Mouse (Mus musculus): Measurements from ENCODE around the gene Aif1. TPM values are rescaled to one million over a fixed set of nuclear protein-coding genes. Genes with fewer than 3 reads are reported as not detected.
A peak's percentile ranks its signal among the peaks of the same experiment; 100 is the strongest.
"Not testable (repeated sequence)": the region's sequence is repeated elsewhere in the genome, so short reads cannot be mapped to it uniquely, and the experiment has no call there.

The Aif1 gene
- total RNA-seq, 2 experiments from 2014 or later = 10.3 to 10.5 TPM

GRCm38 (mm10) chr17:35152121-35152520 lies 23.7 kb downstream of the Aif1 start:
- no peak for DNase-seq (ENCODE audit: low spot score in 2 of 2)

DNA sequence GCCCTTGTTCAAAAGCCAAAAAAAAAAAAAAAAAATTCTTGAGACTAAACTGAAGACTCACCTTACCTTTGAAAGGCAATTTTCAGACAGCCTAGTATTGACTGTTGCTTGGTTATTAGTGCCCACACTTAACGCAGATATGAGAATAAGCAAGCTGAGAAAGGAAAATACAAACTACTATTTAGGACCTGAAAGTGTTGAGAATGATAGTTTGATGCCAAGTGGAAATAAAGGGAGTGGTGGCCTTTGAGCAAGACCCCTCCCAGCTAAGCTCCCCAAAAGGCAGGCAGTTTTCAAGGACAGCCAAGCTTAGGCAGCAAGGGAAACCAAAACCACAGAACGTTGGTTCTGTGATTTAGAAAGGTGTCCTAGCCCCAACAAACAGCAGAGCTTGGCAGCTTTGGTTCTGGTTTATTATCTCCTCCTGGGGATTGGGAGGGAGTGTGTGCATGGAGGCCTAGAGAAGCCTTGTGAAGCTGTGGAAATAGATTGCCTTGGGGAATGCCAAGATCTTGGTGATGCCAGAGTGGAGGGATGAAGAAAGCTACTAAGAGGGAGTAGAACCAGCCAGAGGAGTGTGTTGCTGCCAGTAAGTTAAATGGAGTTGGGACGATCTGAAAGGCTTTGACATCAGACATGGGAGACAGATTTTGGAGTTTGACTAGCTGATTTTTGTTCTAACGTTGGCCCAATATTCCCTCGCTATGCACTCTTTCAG lies 27.8 kb downstream of the Aif1 start:
- DNase-seq (ENCODE audit: low spot score in 2 of 2) = no peak

DNA sequence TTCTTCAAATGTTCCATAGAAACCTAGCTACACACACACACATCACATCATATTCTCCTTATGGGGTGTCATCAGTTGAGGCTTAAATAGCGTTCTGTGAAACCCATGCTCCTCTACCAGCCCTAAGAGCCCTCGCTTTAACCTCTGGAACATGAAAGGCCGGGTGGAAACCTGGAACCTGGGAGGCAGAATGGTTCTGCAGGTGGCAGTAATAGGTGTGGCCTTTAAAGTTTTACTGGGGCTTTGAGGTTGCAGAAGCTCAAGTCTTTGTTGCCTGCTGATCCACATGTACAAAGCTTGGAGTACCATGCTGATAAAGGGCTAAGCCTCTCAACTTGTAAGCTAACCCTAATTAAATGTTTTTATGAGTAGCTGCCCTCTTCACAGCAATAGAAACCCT lies 28.5 kb downstream of the Aif1 start:
- no peak for DNase-seq (ENCODE audit: low spot score in 2 of 2)

DNA sequence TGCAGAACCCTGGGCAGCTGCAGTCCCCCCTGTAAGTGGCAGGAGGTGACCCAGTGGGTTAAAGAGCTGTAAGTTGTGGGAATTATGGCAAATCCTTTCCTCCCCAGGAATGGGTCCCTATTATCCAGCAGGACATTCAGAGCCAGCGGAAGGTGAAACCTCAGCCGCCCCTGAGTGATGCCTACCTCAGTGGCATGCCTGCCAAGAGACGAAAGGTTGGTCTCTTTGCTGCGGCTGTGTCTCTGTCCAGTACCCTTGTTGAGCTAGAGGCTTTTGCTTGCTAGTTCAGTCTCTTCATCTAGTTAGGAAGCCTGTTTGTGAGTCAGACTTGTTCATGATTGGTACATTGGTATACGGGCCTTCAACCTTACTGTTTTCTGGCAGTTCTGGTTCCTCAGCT lies 29.7 kb downstream of the Aif1 start:
- DNase-seq (ENCODE audit: low spot score in 2 of 2) = no peak

DNA sequence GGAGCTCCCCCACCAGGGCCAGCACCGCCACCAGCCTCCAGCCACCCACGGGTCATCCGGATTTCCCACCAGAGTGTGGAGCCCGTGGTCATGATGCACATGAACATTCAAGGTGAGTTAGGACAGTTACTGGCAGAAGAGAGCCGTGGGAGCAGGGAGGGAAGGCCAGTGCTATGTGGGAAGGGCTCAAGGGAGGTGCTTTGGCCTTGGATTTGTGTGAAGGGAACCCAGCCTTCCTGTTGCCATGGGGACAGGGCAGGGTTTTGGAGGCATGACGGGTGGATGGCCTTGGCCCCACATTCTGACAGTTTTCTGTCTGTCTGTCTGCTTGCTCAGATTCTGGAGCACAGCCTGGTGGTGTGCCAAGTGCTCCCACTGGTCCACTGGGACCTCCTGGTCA lies 33.9 kb downstream of the Aif1 start:
- no peak for DNase-seq (ENCODE audit: low spot score in 2 of 2)

- no peak for DNase-seq (ENCODE audit: low spot score in 2 of 2)
Observed at GRCm38 (mm10) chr17:35140490-35140996, 35.3 kb downstream of the Aif1 start.

DNA sequence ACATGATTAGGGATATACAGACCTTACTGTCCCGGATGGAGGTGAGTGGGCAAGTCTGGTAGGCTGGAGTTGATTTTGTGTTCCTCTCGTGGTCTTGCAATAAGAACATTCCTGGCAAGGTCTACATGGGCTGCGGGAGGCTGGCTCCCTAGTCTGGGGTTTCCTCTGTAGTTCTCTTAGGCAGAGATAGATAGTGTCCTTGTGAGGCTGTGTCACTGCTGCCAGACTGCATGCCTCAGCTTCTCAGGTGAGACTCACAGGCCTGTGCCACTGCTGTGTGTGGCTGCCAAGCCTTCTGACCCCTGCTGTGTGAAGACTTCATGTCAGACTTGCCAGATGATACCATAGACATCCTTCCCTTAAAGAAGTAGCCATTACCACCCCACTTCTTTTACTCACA lies 36.6 kb downstream of the Aif1 start:
- no peak for DNase-seq (ENCODE audit: low spot score in 2 of 2)

- no peak for DNase-seq (ENCODE audit: low spot score in 2 of 2)
Observed at GRCm38 (mm10) chr17:35135591-35136320, 40.1 kb downstream of the Aif1 start.

GRCm38 (mm10) chr17:35134801-35135590 lies 40.9 kb downstream of the Aif1 start, which contains the start of gene Bag6:
Gene Bag6 (plus strand): TSS chr17:35135178.
- DNase-seq (ENCODE audit: low spot score in 2 of 2) = peak; percentile 95 to 97

DNA sequence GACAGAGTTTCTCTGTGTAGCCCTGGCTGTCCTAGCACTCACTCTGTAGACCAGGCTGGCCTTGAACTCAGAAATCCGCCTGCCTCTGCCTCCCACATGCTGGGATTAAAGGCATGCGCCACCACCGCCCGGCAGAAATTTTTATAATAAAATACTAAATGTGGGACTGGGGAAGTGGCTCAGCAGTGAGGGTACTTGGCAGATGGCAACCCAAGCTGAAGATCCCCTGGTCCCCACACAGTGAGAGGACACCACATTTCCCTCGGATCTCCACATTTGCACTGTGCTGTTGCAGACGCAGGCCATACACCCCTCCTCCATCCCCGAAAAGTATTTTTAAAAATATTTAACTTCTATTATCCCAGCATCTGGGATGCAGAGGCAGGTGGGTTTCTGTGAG lies 42.4 kb downstream of the Aif1 start:
- no peak for DNase-seq (ENCODE audit: low spot score in 2 of 2)

GRCm38 (mm10) chr17:35132174-35132560 lies 43.7 kb downstream of the Aif1 start:
- DNase-seq (ENCODE audit: low spot score in 2 of 2) = no peak

GRCm38 (mm10) chr17:35131500-35132173 lies 44.2 kb downstream of the Aif1 start, which contains the start of gene Apom:
Gene Apom (minus strand): TSS chr17:35132050.
- DNase-seq (ENCODE audit: low spot score in 2 of 2) = no peak

- DNase-seq (ENCODE audit: low spot score in 2 of 2) = no peak
Observed at GRCm38 (mm10) chr17:35131038-35131437, 44.8 kb downstream of the Aif1 start.

GRCm38 (mm10) chr17:35128996-35129395 lies 46.9 kb downstream of the Aif1 start:
- no peak for DNase-seq (ENCODE audit: low spot score in 2 of 2)

DNA sequence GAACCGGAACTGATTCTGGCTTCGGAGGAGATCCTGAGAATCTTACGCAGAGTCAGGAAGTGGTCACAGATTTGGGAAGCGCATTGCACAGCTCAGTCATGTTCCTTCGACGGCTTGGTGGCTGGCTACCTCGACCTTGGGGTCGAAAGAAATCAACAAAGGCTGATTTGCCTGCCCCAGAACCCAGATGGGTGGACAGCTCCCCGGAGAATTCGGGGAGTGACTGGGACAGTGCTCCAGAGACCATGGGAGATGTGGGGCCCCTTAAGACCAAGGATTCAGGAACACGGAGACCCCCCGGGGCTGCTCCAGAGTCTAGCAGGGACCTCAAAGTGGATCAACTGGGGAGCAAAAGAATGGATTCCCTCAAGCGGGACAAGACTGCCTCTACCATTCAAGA lies 48.9 kb downstream of the Aif1 start:
- no peak for DNase-seq (ENCODE audit: low spot score in 2 of 2)

DNA sequence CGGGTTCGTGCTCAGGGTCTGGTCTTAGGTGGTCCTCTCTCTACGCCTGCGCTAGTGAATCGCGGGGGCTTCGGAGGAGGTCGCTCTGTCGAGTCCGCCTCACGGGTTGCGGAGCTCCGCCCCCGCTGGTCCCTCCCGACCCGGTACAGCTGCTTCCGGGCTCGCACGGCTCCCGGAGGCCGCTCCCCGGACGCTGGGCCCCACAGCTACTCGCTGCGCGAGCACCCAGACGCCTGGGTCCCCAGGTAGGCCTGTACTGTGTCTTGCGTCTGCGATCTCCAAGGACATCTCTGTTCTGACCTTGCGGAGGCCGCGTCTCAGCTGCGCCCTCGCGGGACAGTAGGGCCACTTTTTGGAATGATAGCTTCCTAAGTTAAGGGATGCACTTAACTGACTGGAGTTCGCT lies 49.7 kb downstream of the Aif1 start, which contains the start of gene D17H6S53E:
TSS of gene D17H6S53E (plus strand) at position 168 of the 406 bp plus-strand sequence.
- DNase-seq (ENCODE audit: low spot score in 2 of 2) = peak; percentile 64 to 77

DNA sequence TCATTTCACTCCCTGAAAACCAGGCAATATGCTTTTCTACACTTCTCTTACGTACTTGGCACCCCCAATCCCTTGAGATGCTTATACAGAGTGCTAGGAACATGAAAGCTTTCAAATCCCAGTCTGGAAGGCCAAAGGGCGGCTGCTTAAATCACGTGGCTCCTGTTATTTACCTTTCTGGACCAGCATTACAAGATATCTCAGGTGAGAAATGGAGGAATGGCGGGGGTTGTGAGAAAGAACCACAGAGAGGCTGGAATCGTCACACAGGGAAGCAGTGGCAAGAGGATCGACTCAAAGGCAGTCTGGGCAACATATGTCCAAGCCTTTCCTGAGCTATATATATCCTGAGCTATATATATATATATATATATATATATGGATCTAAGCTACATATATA lies 50.3 kb downstream of the Aif1 start:
- no peak for DNase-seq (ENCODE audit: low spot score in 2 of 2)

GRCm38 (mm10) chr17:35125081-35125480 lies 50.8 kb downstream of the Aif1 start:
- no peak for DNase-seq (ENCODE audit: low spot score in 2 of 2)

DNA sequence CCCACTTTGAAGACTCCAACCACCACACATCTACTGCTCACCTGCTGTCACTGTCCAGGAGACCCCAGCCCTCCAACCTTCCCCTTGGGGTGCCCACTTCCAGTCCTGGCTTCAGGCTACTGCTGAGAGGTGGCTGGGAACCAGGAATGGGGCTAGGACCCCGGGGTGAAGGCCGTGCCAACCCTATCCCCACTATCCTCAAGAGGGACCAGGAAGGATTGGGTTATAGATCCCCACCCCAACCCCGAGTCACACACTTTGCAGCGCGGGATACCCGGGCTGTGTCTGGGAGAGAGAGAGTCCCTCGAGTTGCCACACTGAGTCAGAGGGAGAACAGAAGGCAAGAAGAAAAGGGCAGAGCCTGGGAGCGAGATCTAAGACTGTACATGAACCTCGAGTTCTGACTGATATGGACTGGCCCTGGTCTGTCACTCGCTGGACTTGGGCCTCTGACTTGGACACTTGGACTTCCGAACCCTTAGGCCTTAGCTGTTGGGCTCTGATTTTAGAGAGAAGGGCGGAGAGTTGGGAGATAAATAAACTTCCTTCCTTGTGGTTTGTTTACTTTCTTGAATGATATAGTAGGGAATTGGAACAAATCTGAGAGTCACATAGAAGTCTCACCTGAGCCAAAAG lies 51.5 kb downstream of the Aif1 start:
- not testable (repeated sequence) for DNase-seq (ENCODE audit: low spot score in 2 of 2)

DNA sequence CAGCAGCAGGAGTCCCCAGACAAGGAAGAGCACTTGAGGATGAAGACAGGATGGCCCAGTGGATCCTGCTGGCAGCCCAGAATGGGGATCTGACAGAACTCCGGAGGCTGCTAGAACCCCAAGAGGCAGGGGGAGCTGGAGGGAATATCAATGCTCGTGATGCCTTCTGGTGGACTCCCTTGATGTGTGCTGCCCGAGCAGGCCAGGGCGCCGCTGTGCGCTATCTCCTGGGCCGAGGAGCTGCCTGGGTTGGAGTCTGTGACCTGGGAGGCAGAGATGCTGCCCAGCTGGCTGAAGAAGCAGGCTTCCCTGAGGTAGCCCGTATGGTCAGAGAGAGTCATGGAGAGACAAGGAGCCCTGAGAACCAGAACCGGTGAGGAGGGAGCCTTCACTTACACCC lies 52.6 kb downstream of the Aif1 start:
- not testable (repeated sequence) for DNase-seq (ENCODE audit: low spot score in 2 of 2)
